Mouse (Mus musculus) colon, adult 2 months (tissue): ENCODE data around the gene G6pc3. TPM values are rescaled to one million over a fixed set of nuclear protein-coding genes. Genes with fewer than 3 reads are reported as not detected.

Experiments used
- polyA plus RNA-seq: library from polyadenylated mRNA; depleted of rRNA; stranded (reverse); fragments of >200 nt; gene quantifications from 2 replicates; pipeline ENCODE4 v1.2.3, GENCODE M21; 2012; rRNA removed

The G6pc3 gene
- 114 and 152 TPM in 2 replicates for polyA plus RNA-seq

GRCm38 (mm10) chr11:102189461-102190436 lies at the start of gene G6pc3:
Gene G6pc3, plus strand, starts transcription at chr11:102189620.

GRCm38 (mm10) chr11:102145471-102146001 lies 43.9 kb upstream of the G6pc3 start, which contains the start of gene Nags:
Gene Nags, plus strand, starts transcription at chr11:102145513.

GRCm38 (mm10) chr11:102156039-102156785 lies 33.2 kb upstream of the G6pc3 start, which contains the start of gene Tmem101:
Gene Tmem101, minus strand, starts transcription at chr11:102156404.

GRCm38 (mm10) chr11:102184646-102185495 lies 4.5 kb upstream of the G6pc3 start, which contains the start of gene Lsm12:
Gene Lsm12, minus strand, starts transcription at chr11:102185296.

GRCm38 (mm10) chr11:102230006-102230741 lies 40.8 kb downstream of the G6pc3 start, which contains the start of gene Hdac5:
Gene Hdac5, minus strand, starts transcription at chr11:102230166.

Other genes starting within 250 kb of the G6pc3 start
- gene Sost, start 222.6 kb upstream of the G6pc3 start, polyA plus RNA-seq = 0.10 TPM in 1 of 2 replicates, not detected in the other
- not detected in 2 replicates for gene Cfap97d1, start 205.3 kb upstream of the G6pc3 start, polyA plus RNA-seq
- 112 and 133 TPM in 2 replicates for gene Dusp3, start 202.6 kb upstream of the G6pc3 start, polyA plus RNA-seq
- gene Mpp3, start 161.2 kb upstream of the G6pc3 start, polyA plus RNA-seq = 10.6 and 12.7 TPM in 2 replicates
- 7.7 and 9.2 TPM in 2 replicates for gene Cd300lg, start 148.1 kb upstream of the G6pc3 start, polyA plus RNA-seq
- 4.9 and 5.9 TPM in 2 replicates for gene Mpp2, start 101.1 kb upstream of the G6pc3 start, polyA plus RNA-seq
- 156 and 278 TPM in 2 replicates for gene Ppy, start 88.3 kb upstream of the G6pc3 start, polyA plus RNA-seq
- 2,050 and 2,272 TPM in 2 replicates for gene Pyy, start 81.8 kb upstream of the G6pc3 start, polyA plus RNA-seq
- gene Nags, start 44.1 kb upstream of the G6pc3 start, polyA plus RNA-seq = 10.8 and 16.1 TPM in 2 replicates
- gene Tmem101, start 33.2 kb upstream of the G6pc3 start, polyA plus RNA-seq = 23.5 and 29.5 TPM in 2 replicates
- 25.4 and 35.2 TPM in 2 replicates for gene Lsm12, start 4.3 kb upstream of the G6pc3 start, polyA plus RNA-seq
- gene Hdac5, start 40.5 kb downstream of the G6pc3 start, polyA plus RNA-seq = 97.0 and 115 TPM in 2 replicates
- 3.3 and 3.9 TPM in 2 replicates for gene BC030867, start 59.3 kb downstream of the G6pc3 start, polyA plus RNA-seq
- gene Asb16, start 79.1 kb downstream of the G6pc3 start, polyA plus RNA-seq = 1.6 and 2.8 TPM in 2 replicates
- gene Tmub2, start 95.3 kb downstream of the G6pc3 start, polyA plus RNA-seq = 57.5 and 64.0 TPM in 2 replicates
- 41.5 and 46.8 TPM in 2 replicates for gene Atxn7l3, start 107.0 kb downstream of the G6pc3 start, polyA plus RNA-seq
- 31.0 and 33.3 TPM in 2 replicates for gene Ubtf, start 130.1 kb downstream of the G6pc3 start, polyA plus RNA-seq
- 0.08 and 0.15 TPM in 2 replicates for gene Slc4a1, start 176.6 kb downstream of the G6pc3 start, polyA plus RNA-seq
- 14.5 and 19.1 TPM in 2 replicates for gene Rundc3a, start 203.8 kb downstream of the G6pc3 start, polyA plus RNA-seq
- 591 and 649 TPM in 2 replicates for gene Slc25a39, start 218.3 kb downstream of the G6pc3 start, polyA plus RNA-seq
- gene Grn, start 240.7 kb downstream of the G6pc3 start, polyA plus RNA-seq = 155 and 216 TPM in 2 replicates